Mouse (Mus musculus) CH12.LX (cell line): ENCODE data around the gene Smc4.

Experiments
- CTCF ChIP-seq, 2 experiments: IDR thresholded peaks in 1 of 2; conservative IDR thresholded peaks in 1 of 2; 2 replicates each; pipeline ENCODE4 v1.5.1; 2011 to 2012; ENCODE audit warnings: low read depth in 2 of 2, low read length in 2 of 2, improper control_type of control experiment in 1 of 2, inconsistent platforms in 1 of 2, mild to moderate bottlenecking in 1 of 2, moderate library complexity in 1 of 2
- EP300 ChIP-seq: IDR thresholded peaks from 2 replicates; pipeline ENCODE4 v1.6.1; 2011; ENCODE audit warnings: low read length, improper control_type of control experiment
- ETS1 ChIP-seq: conservative IDR thresholded peaks from 2 replicates; pipeline ENCODE4 v1.6.1; 2012; ENCODE audit warnings: low read depth, mild to moderate bottlenecking, inconsistent platforms, low read length, improper control_type of control experiment, moderate library complexity
- JUND ChIP-seq: conservative IDR thresholded peaks from 2 replicates; pipeline ENCODE4 v1.6.1; 2011; ENCODE audit warnings: low read depth, low read length, improper control_type of control experiment
- MXI1 ChIP-seq: IDR thresholded peaks from 2 replicates; pipeline ENCODE4 v1.6.1; 2011; ENCODE audit warnings: mild to moderate bottlenecking, low read depth, low read length, improper control_type of control experiment
- SMC3 ChIP-seq: IDR thresholded peaks from 2 replicates; pipeline ENCODE4 v1.6.1; 2011; ENCODE audit warnings: low read depth, low read length, improper control_type of control experiment
- ZC3H11A ChIP-seq: IDR thresholded peaks from 2 replicates; pipeline ENCODE4 v1.6.1; 2012; ENCODE audit warnings: low read depth, mild to moderate bottlenecking, inconsistent platforms, low read length, improper control_type of control experiment
- ZKSCAN1 ChIP-seq: IDR thresholded peaks from 2 replicates; pipeline ENCODE4 v1.6.1; 2012; ENCODE audit warnings: low read depth, inconsistent platforms, low read length, improper control_type of control experiment, borderline replicate concordance
- ZMIZ1 ChIP-seq: IDR thresholded peaks from 2 replicates; pipeline ENCODE4 v1.6.1; 2012; ENCODE audit warnings: low read depth, mild to moderate bottlenecking, inconsistent platforms, low read length, improper control_type of control experiment

DNA sequence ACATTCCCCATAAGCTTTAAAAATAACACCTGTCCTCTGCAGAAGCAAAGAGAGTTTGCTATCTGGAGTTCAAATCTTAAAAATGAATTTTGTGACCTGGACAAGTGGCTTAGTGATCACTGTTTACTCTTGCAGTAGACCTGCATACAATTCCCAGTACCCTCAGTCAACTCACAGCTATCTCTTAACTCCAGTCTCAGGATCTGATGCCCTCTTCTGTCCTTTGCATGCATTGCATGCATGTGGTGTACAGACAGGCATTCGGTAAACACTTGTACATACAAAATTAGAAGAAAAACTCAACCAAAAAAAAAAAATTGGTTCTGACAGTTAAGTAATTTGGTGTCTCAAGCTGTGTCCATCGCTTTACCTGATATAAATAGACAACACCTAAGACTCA lies 15.7 kb downstream of the Smc4 start:
- peak in 1 of 2 experiments; percentile 39; a peak in 2 of 4 replicates for TF ChIP-seq CTCF (conservative IDR thresholded peaks at IDR 0.05 in 1 of 2, IDR thresholded peaks at IDR 0.05 in 1 of 2; ENCODE audit: low read depth in 2 of 2, low read length in 2 of 2)
- TF ChIP-seq ETS1, result no peak
- no peak for TF ChIP-seq EP300
- no peak for TF ChIP-seq ZC3H11A
- no peak for TF ChIP-seq JUND
- no peak for TF ChIP-seq ZKSCAN1
- no peak for TF ChIP-seq ZMIZ1
- TF ChIP-seq SMC3, result no peak
- TF ChIP-seq MXI1, result no peak
